Comparison of ENCODE assay signal across 11 mouse cellular contexts in the genomic region with DNA sequence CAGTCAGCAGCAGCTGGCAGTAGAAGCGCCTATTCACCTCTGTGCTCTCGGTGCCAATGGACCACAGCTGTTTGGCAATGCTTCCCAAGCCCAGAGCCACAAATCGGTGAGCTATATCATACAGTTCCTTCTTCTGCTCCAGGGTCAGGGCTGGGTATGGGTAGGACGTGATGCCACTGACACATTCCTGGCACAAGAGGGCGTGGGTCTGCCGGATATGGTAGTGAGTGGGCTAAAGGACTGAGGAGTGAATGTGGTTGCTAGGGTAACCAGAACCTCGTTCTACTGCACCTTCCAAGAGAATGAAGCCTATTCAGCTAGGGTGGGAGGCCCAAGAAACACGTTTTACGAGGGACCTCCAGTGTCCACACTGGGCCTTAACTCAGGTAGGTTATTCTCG. TPM values are rescaled to one million over a fixed set of nuclear protein-coding genes. Genes with fewer than 3 reads are reported as not detected.
DNase-seq lines count a peak whose midpoint lies in the region; TF ChIP-seq lines count a peak whose summit lies in the region.
"Had no signal": no experiment of that assay in that cellular context is flagged by ENCODE, and none has a peak within 500 bp of the region (broad histone marks: within the 10 kb centered on the region; RNA-seq: fewer than 3 reads in every experiment).

No protein-coding gene starts in this region.

- no peak overlapping the region for H3K9ac ChIP-seq in ES-E14 (ENCODE audit: insufficient read depth, low read depth, low read length, poor library complexity, severe bottlenecking)
- H3K9ac ChIP-seq: embryonic facial prominence, embryonic 12.5 days; hindbrain, embryonic 12.5 days had no signal

- TF ChIP-seq POLR2A in lung, adult 2 months (IDR thresholded peaks at IDR 0.05; ENCODE audit: borderline replicate concordance, extremely low read depth, low read depth, low read length), result no peak

- in situ Hi-C loops in ES-E14 (cut with MboI; ENCODE audit: low sequenced_read_pairs in 2 of 2, unreplicated experiment in 2 of 2), result no loop called here

- DNase-seq in adrenal gland, adult (ENCODE audit: inconsistent age in 2 of 2, low spot score in 1 of 2), result peak; percentile 3 to 34
- no peak for DNase-seq in adrenal gland, adult 18-20 months (ENCODE audit: low spot score in 2 of 2)
- peak; percentile 0 for DNase-seq in kidney, postnatal 14 days
- no peak for DNase-seq in kidney, adult 11 months
- DNase-seq in ES-E14 (ENCODE audit: low read depth, low spot score), result peak; percentile 39
- no peak for DNase-seq in lung, adult 2 months
- DNase-seq in cerebellum, adult 9-10 months, result no peak
- no peak for DNase-seq in right cerebral cortex, adult 18-20 months
- DNase-seq: B cell, adult 2 months had no signal

- H3K4me3 ChIP-seq in ES-E14 (ENCODE audit: insufficient read depth in 1 of 2, low read depth in 1 of 2, low read length in 2 of 2, poor library complexity in 1 of 2, severe bottlenecking in 1 of 2), result no peak overlapping the region
- no peak overlapping the region for H3K4me3 ChIP-seq in lung, adult 2 months (replicated peaks; ENCODE audit: extremely low read depth, low read depth, low read length)
- H3K4me3 ChIP-seq: embryonic facial prominence, embryonic 12.5 days; hindbrain, embryonic 12.5 days had no signal

- H3K4me1 ChIP-seq in ES-E14 (ENCODE audit: control insufficient read depth in 2 of 2, insufficient read depth in 2 of 2, low read length in 2 of 2, poor library complexity in 1 of 2), result no peaks in the 10 kb centered on the region
- H3K4me1 ChIP-seq in lung, adult 2 months (ENCODE audit: control insufficient read depth, insufficient read depth, low read length), result no peaks in the 10 kb centered on the region
- H3K4me1 ChIP-seq: embryonic facial prominence, embryonic 12.5 days; hindbrain, embryonic 12.5 days had no signal

- no peaks in the 10 kb centered on the region for H3K9me3 ChIP-seq in ES-E14 (ENCODE audit: control insufficient read depth, insufficient read depth, low read depth, low read length)
- H3K9me3 ChIP-seq: embryonic facial prominence, embryonic 12.5 days; hindbrain, embryonic 12.5 days had no signal

- H3K36me3 ChIP-seq in ES-E14 (ENCODE audit: control insufficient read depth, insufficient read depth, low read length, poor library complexity, severe bottlenecking), result no peaks in the 10 kb centered on the region
- H3K36me3 ChIP-seq: embryonic facial prominence, embryonic 12.5 days; hindbrain, embryonic 12.5 days had no signal

- H3K27ac ChIP-seq in ES-E14 (ENCODE audit: insufficient read depth, low read depth, low read length, poor library complexity, severe bottlenecking), result no peak overlapping the region
- H3K27ac ChIP-seq: embryonic facial prominence, embryonic 12.5 days; hindbrain, embryonic 12.5 days had no signal

- WGBS in lung, adult 2 months, result 52% methylated on average over 10 of the region's 10 CpGs

- TF ChIP-seq CTCF in lung, adult 2 months (IDR thresholded peaks at IDR 0.05; ENCODE audit: insufficient read depth, low read length), result peak; percentile 23; the same call in 1 of the 2 replicates

TF ChIP-seq in ES-E14, 5 proteins besides CTCF, POLR2A, EP300 and RAD21:
- TF ChIP-seq MAFK (IDR thresholded peaks at IDR 0.05; ENCODE audit: insufficient read depth, low read depth, low read length) (no peak), CHD2 (IDR thresholded peaks at IDR 0.05; ENCODE audit: low read depth, low read length) (no peak), ZNF384 (IDR thresholded peaks at IDR 0.05; ENCODE audit: low read depth, low read length) (no peak), HCFC1 (IDR thresholded peaks at IDR 0.05; ENCODE audit: borderline replicate concordance, insufficient read depth, low read length) (no peak), ZC3H11A (IDR thresholded peaks at IDR 0.05; ENCODE audit: borderline replicate concordance, low read depth, low read length) (no peak)

RNA-seq across cellular contexts. Expression of a gene that starts 36.3 kb away (rescaled TPM):
- total RNA-seq in adrenal gland, adult 18-20 months (2021), result under 1 TPM; 0.20 to 0.22 TPM
- total RNA-seq in ES-E14 (2012; rRNA removed), result 0.36 and 1.1 TPM in 2 replicates
- 0.21 and 0.36 TPM in 2 replicates for polyA plus RNA-seq in lung, adult 2 months (2012; rRNA removed)

Comparison
In these comparisons a context has a peak if more than half of its experiments do, and no peak if none do; other contexts are left out.
1. DNase-seq: peak in adrenal gland, adult (2 of 2), kidney, postnatal 14 days (single experiment) and ES-E14 (single experiment); none in adrenal gland, adult 18-20 months (0 of 2), kidney, adult 11 months (single experiment), lung, adult 2 months (single experiment), cerebellum, adult 9-10 months (single experiment) and right cerebral cortex, adult 18-20 months (single experiment).